Mouse (Mus musculus): Measurements from ENCODE around the gene Rnf41.
A peak's percentile ranks its signal among the peaks of the same experiment; 100 is the strongest.

Gene Rnf41

GRCm38 (mm10) chr10:128489380-128489779, 77.9 kb downstream of the Rnf41 start:
- DNase-seq = no peak

GRCm38 (mm10) chr10:128489785-128490184, 78.3 kb downstream of the Rnf41 start:
- DNase-seq = peak; percentile 25

GRCm38 (mm10) chr10:128490232-128490631, 78.8 kb downstream of the Rnf41 start:
- DNase-seq = no peak

GRCm38 (mm10) chr10:128490912-128491311, 79.5 kb downstream of the Rnf41 start:
- no peak for DNase-seq

Measured in cerebellum, adult 8-10 months (tissue).